Mouse (Mus musculus): Measurements from ENCODE around the gene Moxd1.

- no peak for TF ChIP-seq CTCF (IDR thresholded peaks at IDR 0.05; ENCODE audit: low read depth, low read length)
- TF ChIP-seq POLR2A (IDR thresholded peaks at IDR 0.05; ENCODE audit: insufficient read depth, low read length) = no peak
Measured at GRCm38 (mm10) chr10:24317126-24317836, 94.0 kb downstream of the Moxd1 start.
